ENCODE assay signal across 8 mouse cellular contexts in genomic region chr6:35134844-35135243, GRCm38 (mm10). TPM values are rescaled to one million over a fixed set of nuclear protein-coding genes. Genes with fewer than 3 reads are reported as not detected.
DNase-seq lines count a peak whose midpoint lies in the region; ATAC-seq and TF ChIP-seq lines count a peak whose summit lies in the region.

No protein-coding gene starts in this region.

- no peak overlapping the region for H3K9ac ChIP-seq in hindbrain, postnatal 0 days (replicated peaks; ENCODE audit: low read length)
- no peak overlapping the region for H3K9ac ChIP-seq in neural tube, embryonic 14.5 days (replicated peaks; ENCODE audit: low read depth, low read length)

- no peaks in the 10 kb centered on the region for H3K9me3 ChIP-seq in erythroblast, embryonic 14.5 days (ENCODE audit: control insufficient read depth, low read length)
- no peaks in the 10 kb centered on the region for H3K9me3 ChIP-seq in megakaryocyte, embryonic 14.5 days
- H3K9me3 ChIP-seq in hindbrain, postnatal 0 days (ENCODE audit: low read length): no peaks in the 10 kb centered on the region
- no peaks in the 10 kb centered on the region for H3K9me3 ChIP-seq in neural tube, embryonic 14.5 days (ENCODE audit: control insufficient read depth, low read length)

- H3K27me3 ChIP-seq in erythroblast, embryonic 14.5 days (ENCODE audit: control insufficient read depth): no peaks in the 10 kb centered on the region
- no peaks in the 10 kb centered on the region for H3K27me3 ChIP-seq in megakaryocyte, embryonic 14.5 days (replicated peaks)
- no peaks in the 10 kb centered on the region for H3K27me3 ChIP-seq in hindbrain, postnatal 0 days (ENCODE audit: insufficient read depth, low read length)
- no peaks in the 10 kb centered on the region for H3K27me3 ChIP-seq in neural tube, embryonic 14.5 days (ENCODE audit: control insufficient read depth, insufficient read depth, low read length)

- 62% methylated on average over 2 of the region's 2 CpGs for WGBS in hindbrain, postnatal 0 days
- WGBS in neural tube, embryonic 14.5 days: 70% methylated on average over 2 of the region's 2 CpGs

- no peak overlapping the region for H3K27ac ChIP-seq in hindbrain, postnatal 0 days
- no peak overlapping the region for H3K27ac ChIP-seq in neural tube, embryonic 14.5 days (ENCODE audit: low read depth, low read length)

- no peak for TF ChIP-seq CTCF in hindbrain, postnatal 0 days (IDR thresholded peaks at IDR 0.05; ENCODE audit: low read depth)

- H3K4me3 ChIP-seq in erythroblast, embryonic 14.5 days (replicated peaks): peak overlapping the region; percentile 80
- H3K4me3 ChIP-seq in megakaryocyte, embryonic 14.5 days (replicated peaks): peak overlapping the region; percentile 97
- H3K4me3 ChIP-seq in hindbrain, postnatal 0 days (ENCODE audit: low read length): peak overlapping the region; percentile 75; the same call in 1 of the 2 replicates
- no peak overlapping the region for H3K4me3 ChIP-seq in neural tube, embryonic 14.5 days (ENCODE audit: low read depth, low read length)

- no peak for ATAC-seq in erythroblast, adult 5-6 weeks (replicated peaks; ENCODE audit: low FRiP score, poor library complexity, severe bottlenecking)
- ATAC-seq in megakaryocyte, adult 5-6 weeks (ENCODE audit: poor library complexity, severe bottlenecking): no peak
- no peak for ATAC-seq in hindbrain, postnatal 0 days
- no peak for ATAC-seq in neural tube, embryonic 14.5 days (ENCODE audit: low read depth)

- DNase-seq in hindbrain, postnatal 0 days (ENCODE audit: low spot score): no peak
- DNase-seq in layer of hippocampus, postnatal 36 days: no peak
- no peak for DNase-seq in MN1 (ENCODE audit: low spot score)

- no peak overlapping the region; the same call in 1 of the 2 replicates for H3K4me2 ChIP-seq in hindbrain, postnatal 0 days (ENCODE audit: low read depth, low read length)
- peak overlapping the region; percentile 79; the same call in 1 of the 2 replicates for H3K4me2 ChIP-seq in neural tube, embryonic 14.5 days (ENCODE audit: low read depth, low read length)

- peaks cover 6% of the 10 kb centered on the region; the same call in 1 of the 2 replicates for H3K36me3 ChIP-seq in erythroblast, embryonic 14.5 days (ENCODE audit: control insufficient read depth)
- no peaks in the 10 kb centered on the region for H3K36me3 ChIP-seq in megakaryocyte, embryonic 14.5 days (replicated peaks; ENCODE audit: low read length)
- no peaks in the 10 kb centered on the region for H3K36me3 ChIP-seq in hindbrain, postnatal 0 days (ENCODE audit: insufficient read depth, low read length)
- H3K36me3 ChIP-seq in neural tube, embryonic 14.5 days (ENCODE audit: control insufficient read depth, insufficient read depth, low read length): no peaks in the 10 kb centered on the region

- H3K4me1 ChIP-seq in erythroblast, embryonic 14.5 days (ENCODE audit: control insufficient read depth): peaks cover 28% of the 10 kb centered on the region
- peaks cover 27% of the 10 kb centered on the region for H3K4me1 ChIP-seq in megakaryocyte, embryonic 14.5 days
- peaks cover 12% of the 10 kb centered on the region; the same call in 1 of the 2 replicates for H3K4me1 ChIP-seq in hindbrain, postnatal 0 days (ENCODE audit: insufficient read depth, low read length)
- H3K4me1 ChIP-seq in neural tube, embryonic 14.5 days (ENCODE audit: control insufficient read depth, insufficient read depth, low read length): peaks cover 9% of the 10 kb centered on the region; the same call in 1 of the 2 replicates

RNA-seq across cellular contexts. Expression of gene Cnot4, which starts 1.3 kb away (rescaled TPM):
- 0.46 and 0.74 TPM in 2 replicates for polyA plus RNA-seq in erythroblast, embryonic 14.5 days (2012)
- total RNA-seq in erythroblast, adult 5-6 weeks (2015; ENCODE audit: low replicate concordance): 55.8 and 71.1 TPM in 2 replicates
- 36.7 and 42.4 TPM in 2 replicates for total RNA-seq in erythroblast, adult 5-6 weeks (2017; ENCODE audit: low replicate concordance)
- 2.9 and 6.3 TPM in 2 replicates for polyA plus RNA-seq in megakaryocyte, embryonic 14.5 days (2012; ENCODE audit: insufficient read depth, low replicate concordance)
- total RNA-seq in megakaryocyte, adult 5-6 weeks (2015): 48.7 and 49.1 TPM in 2 replicates
- total RNA-seq in megakaryocyte, adult 5-6 weeks (2017): 24.1 and 32.4 TPM in 2 replicates
- total RNA-seq in hindbrain, postnatal 0 days (2014; rRNA removed): 21.2 and 21.4 TPM in 2 replicates
- polyA plus RNA-seq in hindbrain, postnatal 0 days (2015; fragmentation: Nextera tagmentation; extraction: Ambion mirVana): 23.5 and 24.7 TPM in 2 replicates
- polyA plus RNA-seq in neural tube, embryonic 14.5 days (2014; fragmentation: Nextera tagmentation; extraction: Ambion mirVana): 38.0 and 41.9 TPM in 2 replicates
- 10 to 100 TPM; 45.9 to 50.6 TPM for total RNA-seq in layer of hippocampus, postnatal 36 days (2021)

RNA-seq across cellular contexts. Expression of gene Nup205, which starts 42.4 kb away (rescaled TPM):
- 0.25 and 0.31 TPM in 2 replicates for polyA plus RNA-seq in erythroblast, embryonic 14.5 days (2012)
- total RNA-seq in erythroblast, adult 5-6 weeks (2015; ENCODE audit: low replicate concordance): 13.6 and 14.0 TPM in 2 replicates
- 14.2 and 17.6 TPM in 2 replicates for total RNA-seq in erythroblast, adult 5-6 weeks (2017; ENCODE audit: low replicate concordance)
- 1.3 and 1.6 TPM in 2 replicates for polyA plus RNA-seq in megakaryocyte, embryonic 14.5 days (2012; ENCODE audit: insufficient read depth, low replicate concordance)
- 42.0 and 42.6 TPM in 2 replicates for total RNA-seq in megakaryocyte, adult 5-6 weeks (2015)
- 43.7 and 48.3 TPM in 2 replicates for total RNA-seq in megakaryocyte, adult 5-6 weeks (2017)
- 46.2 and 50.4 TPM in 2 replicates for total RNA-seq in hindbrain, postnatal 0 days (2014; rRNA removed)
- 9.4 and 10.7 TPM in 2 replicates for polyA plus RNA-seq in hindbrain, postnatal 0 days (2015; fragmentation: Nextera tagmentation; extraction: Ambion mirVana)
- 30.6 and 31.4 TPM in 2 replicates for polyA plus RNA-seq in neural tube, embryonic 14.5 days (2014; fragmentation: Nextera tagmentation; extraction: Ambion mirVana)
- total RNA-seq in layer of hippocampus, postnatal 36 days (2021): 10 to 100 TPM; 28.3 to 29.7 TPM
